Mouse (Mus musculus): ENCODE measurements at regions not wholly inside any gene's neighbourhood (a gene's known extent, or its start where the extent isn't known, plus 50 kb on each side); places are given as distances from the start of the nearest gene placed in this dataset.

DNA sequence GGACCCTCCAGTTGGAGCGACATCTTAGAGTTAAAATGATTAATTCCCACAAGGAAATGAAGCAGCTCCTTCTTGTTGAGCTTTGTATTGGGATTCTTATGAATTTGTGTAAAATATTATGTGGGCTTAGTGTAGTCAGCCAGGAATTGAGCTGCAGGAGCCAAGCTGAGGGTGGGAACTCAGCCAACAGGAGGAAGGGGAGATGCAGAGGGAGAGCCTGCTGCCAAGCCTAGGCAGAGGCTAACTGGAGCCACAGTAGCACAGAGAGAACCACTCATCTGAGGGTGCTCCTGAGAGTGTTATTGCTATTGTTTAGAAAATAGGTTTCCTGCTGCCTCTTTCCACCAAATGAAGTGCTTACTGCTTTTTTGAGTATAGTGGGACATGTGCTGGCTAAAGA, 127.4 kb upstream of the Far2 start:
- no peaks in the 10 kb centered on the region for H3K4me1 ChIP-seq (ENCODE audit: control insufficient read depth, insufficient read depth, low read length)
- peak; percentile 54; the same call in 1 of the 2 replicates for ATAC-seq
- H3K27me3 ChIP-seq (replicated peaks; ENCODE audit: control insufficient read depth, insufficient read depth, low read length) = no peaks in the 10 kb centered on the region
- no peaks in the 10 kb centered on the region for H3K9me3 ChIP-seq (replicated peaks; ENCODE audit: control insufficient read depth, low read length)
- no peak overlapping the region for H3K9ac ChIP-seq (ENCODE audit: low read length)
- H3K36me3 ChIP-seq (ENCODE audit: control insufficient read depth, insufficient read depth, low read length) = no peaks in the 10 kb centered on the region
- no peak overlapping the region for H3K27ac ChIP-seq (ENCODE audit: low read depth, low read length)
- no peak overlapping the region for H3K4me3 ChIP-seq (ENCODE audit: low read depth, low read length)
- WGBS = 63% methylated on average over 1 of the region's 1 CpGs
- no peak overlapping the region for H3K4me2 ChIP-seq (ENCODE audit: low read length)
- peak; percentile 32 for DNase-seq (ENCODE audit: low spot score)

DNA sequence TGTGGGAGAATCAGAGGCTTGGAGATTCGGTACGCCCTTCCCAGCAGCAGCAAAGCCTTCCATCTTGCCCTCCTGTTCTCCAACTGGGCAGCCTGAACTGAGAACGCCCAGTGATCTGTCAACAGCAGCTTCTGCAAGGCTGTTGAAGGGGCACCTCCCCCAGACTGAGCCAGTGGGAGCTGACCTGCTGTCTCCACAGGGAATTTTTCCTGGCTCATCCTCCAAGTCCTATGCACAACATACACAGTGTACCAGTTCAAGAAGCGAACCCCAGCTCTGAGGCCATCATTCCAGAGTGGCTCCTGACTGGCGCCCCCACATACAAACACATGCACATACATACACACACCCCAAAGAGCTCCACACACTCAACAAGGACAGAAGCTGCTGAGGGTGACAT, 126.0 kb upstream of the Far2 start:
- H3K4me2 ChIP-seq (ENCODE audit: low read length) = no peak overlapping the region
- H3K9ac ChIP-seq (ENCODE audit: low read length) = no peak overlapping the region
- H3K9me3 ChIP-seq (replicated peaks; ENCODE audit: control insufficient read depth, low read length) = no peaks in the 10 kb centered on the region
- ATAC-seq (no peak), DNase-seq (ENCODE audit: low spot score) (no peak)
- no peak overlapping the region for H3K27ac ChIP-seq (ENCODE audit: low read depth, low read length)
- no peaks in the 10 kb centered on the region for H3K4me1 ChIP-seq (ENCODE audit: control insufficient read depth, insufficient read depth, low read length)
- no peak overlapping the region for H3K4me3 ChIP-seq (ENCODE audit: low read depth, low read length)
- no peaks in the 10 kb centered on the region for H3K27me3 ChIP-seq (replicated peaks; ENCODE audit: control insufficient read depth, insufficient read depth, low read length)
- 76% methylated on average over 5 of the region's 5 CpGs for WGBS
- H3K36me3 ChIP-seq (ENCODE audit: control insufficient read depth, insufficient read depth, low read length) = no peaks in the 10 kb centered on the region

DNA sequence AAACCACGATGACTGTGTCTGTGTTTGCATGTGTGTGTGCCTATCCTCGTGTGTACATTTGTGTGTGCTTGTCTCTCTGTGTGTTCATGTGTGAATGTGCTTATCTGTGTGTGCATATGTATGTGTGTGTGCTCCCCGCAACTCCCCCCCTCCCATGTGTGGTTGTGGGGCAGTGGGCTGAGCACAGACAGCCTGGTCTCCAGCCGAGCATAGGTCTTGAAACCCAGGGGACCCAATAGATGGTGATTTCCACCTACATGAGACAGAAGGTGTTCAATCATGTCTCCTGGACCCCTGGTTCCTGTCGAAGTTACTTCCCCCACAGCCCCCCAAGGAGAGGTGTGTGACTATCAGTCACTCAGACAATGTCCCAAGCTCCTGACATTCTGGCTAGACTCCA, 124.6 kb upstream of the Far2 start:
- Histone ChIP-seq H3K27me3 (replicated peaks; ENCODE audit: control insufficient read depth, insufficient read depth, low read length) (no peaks in the 10 kb centered on the region), H3K4me1 (ENCODE audit: control insufficient read depth, insufficient read depth, low read length) (no peaks in the 10 kb centered on the region), H3K27ac (ENCODE audit: low read depth, low read length) (no peak overlapping the region), H3K4me3 (ENCODE audit: low read depth, low read length) (no peak overlapping the region), H3K9ac (ENCODE audit: low read length) (no peak overlapping the region), H3K4me2 (ENCODE audit: low read length) (no peak overlapping the region), H3K9me3 (replicated peaks; ENCODE audit: control insufficient read depth, low read length) (no peaks in the 10 kb centered on the region), H3K36me3 (ENCODE audit: control insufficient read depth, insufficient read depth, low read length) (no peaks in the 10 kb centered on the region)
- ATAC-seq (no peak), DNase-seq (ENCODE audit: low spot score) (no peak)
- 71% methylated on average over 5 of the region's 5 CpGs for WGBS

DNA sequence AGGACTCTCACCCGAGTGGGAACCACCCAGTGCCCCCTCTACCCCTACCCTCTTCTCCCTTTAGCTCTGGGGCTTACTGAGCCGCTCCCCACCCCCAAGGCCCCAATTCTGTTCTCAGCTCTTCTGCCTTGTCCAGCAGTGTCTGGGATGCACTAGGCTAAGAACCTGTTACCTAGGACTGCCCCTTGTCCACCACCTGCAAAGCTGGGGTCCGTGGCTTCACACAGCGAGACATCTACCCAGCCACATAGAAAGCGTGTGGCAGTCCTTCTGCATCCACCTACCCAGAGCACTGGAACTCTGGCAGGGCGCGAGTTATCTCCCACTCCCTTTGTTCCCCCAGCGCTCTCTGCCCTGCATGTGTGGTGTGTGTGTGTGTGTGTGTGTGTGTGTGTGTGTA, 123.8 kb upstream of the Far2 start:
- Histone ChIP-seq H3K4me2 (ENCODE audit: low read length) (no peak overlapping the region), H3K9me3 (replicated peaks; ENCODE audit: control insufficient read depth, low read length) (no peaks in the 10 kb centered on the region), H3K36me3 (ENCODE audit: control insufficient read depth, insufficient read depth, low read length) (no peaks in the 10 kb centered on the region), H3K4me1 (ENCODE audit: control insufficient read depth, insufficient read depth, low read length) (no peaks in the 10 kb centered on the region), H3K27ac (ENCODE audit: low read depth, low read length) (no peak overlapping the region), H3K4me3 (ENCODE audit: low read depth, low read length) (no peak overlapping the region), H3K9ac (ENCODE audit: low read length) (no peak overlapping the region), H3K27me3 (replicated peaks; ENCODE audit: control insufficient read depth, insufficient read depth, low read length) (no peaks in the 10 kb centered on the region)
- 93% methylated on average over 8 of the region's 8 CpGs for whole genome bisulfite sequencing
- DNase-seq (ENCODE audit: low spot score) (no peak), ATAC-seq (no peak)

DNA sequence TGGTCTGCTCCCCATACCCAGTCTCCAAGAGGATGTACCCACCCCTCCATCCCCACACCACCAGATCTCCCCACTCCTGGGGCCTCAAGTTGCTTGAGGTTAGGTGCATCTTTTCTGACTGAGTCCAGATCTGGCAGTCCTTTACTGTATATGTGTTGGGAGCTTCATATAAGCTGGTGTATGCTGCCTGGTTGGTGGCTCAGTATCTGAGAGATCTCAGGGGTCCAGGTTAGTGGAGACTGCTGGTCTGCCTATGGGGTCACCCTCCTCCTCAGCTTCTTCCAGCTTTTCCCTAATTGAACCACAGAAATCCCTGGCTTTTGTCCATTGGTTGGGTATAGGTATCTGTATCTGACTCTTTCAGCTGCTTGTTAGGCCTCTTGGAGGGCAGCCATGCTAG, 118.1 kb upstream of the Far2 start:
- Histone ChIP-seq H3K4me3 (ENCODE audit: low read depth, low read length) (no peak overlapping the region), H3K27ac (ENCODE audit: low read depth, low read length) (no peak overlapping the region), H3K4me2 (ENCODE audit: low read length) (no peak overlapping the region), H3K9me3 (replicated peaks; ENCODE audit: control insufficient read depth, low read length) (no peaks in the 10 kb centered on the region), H3K9ac (ENCODE audit: low read length) (no peak overlapping the region), H3K27me3 (replicated peaks; ENCODE audit: control insufficient read depth, insufficient read depth, low read length) (no peaks in the 10 kb centered on the region), H3K4me1 (ENCODE audit: control insufficient read depth, insufficient read depth, low read length) (no peaks in the 10 kb centered on the region), H3K36me3 (ENCODE audit: control insufficient read depth, insufficient read depth, low read length) (no peaks in the 10 kb centered on the region)
- DNase-seq (ENCODE audit: low spot score) (no peak), ATAC-seq (no peak)

DNA sequence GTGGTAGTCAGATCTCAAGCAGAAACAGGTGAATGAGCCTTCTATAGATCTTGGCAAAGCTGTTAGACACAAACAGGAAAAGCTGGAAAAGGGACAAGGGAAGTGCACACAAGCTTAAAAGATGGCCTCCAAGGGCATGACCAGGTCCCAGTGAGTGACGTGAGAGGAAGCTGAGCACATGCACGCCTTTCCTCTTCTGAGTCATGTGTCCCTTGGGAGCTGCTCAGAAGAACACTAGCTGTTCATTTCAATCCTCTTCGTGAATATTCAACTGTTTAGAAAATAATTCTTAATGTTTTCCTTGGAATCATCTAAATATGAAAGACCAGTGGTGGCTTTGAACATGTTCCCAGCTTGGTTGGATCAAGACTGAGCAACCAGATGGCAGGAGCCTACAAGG, 103.0 kb upstream of the Far2 start:
- Histone ChIP-seq H3K9ac (ENCODE audit: low read length) (no peak overlapping the region), H3K4me1 (ENCODE audit: control insufficient read depth, insufficient read depth, low read length) (no peaks in the 10 kb centered on the region), H3K36me3 (ENCODE audit: control insufficient read depth, insufficient read depth, low read length) (no peaks in the 10 kb centered on the region), H3K4me2 (ENCODE audit: low read length) (no peak overlapping the region), H3K9me3 (replicated peaks; ENCODE audit: control insufficient read depth, low read length) (no peaks in the 10 kb centered on the region), H3K27ac (ENCODE audit: low read depth, low read length) (no peak overlapping the region), H3K27me3 (replicated peaks; ENCODE audit: control insufficient read depth, insufficient read depth, low read length) (no peaks in the 10 kb centered on the region), H3K4me3 (ENCODE audit: low read depth, low read length) (no peak overlapping the region)
- DNase-seq (ENCODE audit: low spot score) = no peak
- WGBS = 82% methylated on average over 3 of the region's 3 CpGs
- ATAC-seq = no peak

DNA sequence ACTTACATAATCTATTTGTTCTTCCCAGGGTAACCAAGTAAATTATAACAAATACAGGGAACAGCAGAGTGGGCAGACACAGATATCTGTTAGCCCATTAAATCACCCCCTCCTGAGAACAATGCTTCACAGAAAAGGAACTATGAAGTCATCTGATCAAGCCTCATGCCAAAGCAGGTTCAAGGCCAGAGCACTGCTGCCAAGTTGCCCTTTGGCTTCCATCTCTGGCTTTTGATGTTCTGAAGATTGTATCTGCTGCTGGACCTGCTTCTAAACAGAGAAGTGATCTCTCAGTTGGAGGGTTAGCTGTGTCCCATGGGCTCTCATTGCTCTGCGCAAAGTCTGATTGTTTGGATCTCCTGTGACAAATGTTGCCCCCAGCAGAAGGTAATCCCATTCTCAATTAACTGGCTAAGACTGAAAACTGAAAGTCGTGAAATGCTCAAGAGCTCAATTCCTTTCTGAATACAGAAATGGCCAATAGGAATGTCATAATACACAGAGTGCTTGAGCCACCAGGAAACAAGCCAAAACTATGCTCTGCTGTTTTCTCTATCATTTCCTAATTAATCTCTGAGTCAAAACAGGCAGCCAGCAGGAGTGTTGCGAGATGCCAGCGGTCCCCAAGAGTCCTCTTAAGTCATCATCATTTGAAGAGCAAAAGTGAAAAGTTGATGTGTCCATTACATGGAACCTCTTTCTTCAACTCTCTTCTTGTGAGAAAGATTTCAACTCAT, 102.0 kb upstream of the Far2 start:
- Histone ChIP-seq H3K27ac (ENCODE audit: low read depth, low read length) (no peak overlapping the region), H3K4me1 (ENCODE audit: control insufficient read depth, insufficient read depth, low read length) (no peaks in the 10 kb centered on the region), H3K9ac (ENCODE audit: low read length) (no peak overlapping the region), H3K36me3 (ENCODE audit: control insufficient read depth, insufficient read depth, low read length) (no peaks in the 10 kb centered on the region), H3K4me2 (ENCODE audit: low read length) (no peak overlapping the region), H3K27me3 (replicated peaks; ENCODE audit: control insufficient read depth, insufficient read depth, low read length) (no peaks in the 10 kb centered on the region), H3K4me3 (ENCODE audit: low read depth, low read length) (no peak overlapping the region), H3K9me3 (replicated peaks; ENCODE audit: control insufficient read depth, low read length) (no peaks in the 10 kb centered on the region)
- 86% methylated on average over 4 of the region's 4 CpGs for WGBS
- no peak for ATAC-seq
- no peak for DNase-seq (ENCODE audit: low spot score)

DNA sequence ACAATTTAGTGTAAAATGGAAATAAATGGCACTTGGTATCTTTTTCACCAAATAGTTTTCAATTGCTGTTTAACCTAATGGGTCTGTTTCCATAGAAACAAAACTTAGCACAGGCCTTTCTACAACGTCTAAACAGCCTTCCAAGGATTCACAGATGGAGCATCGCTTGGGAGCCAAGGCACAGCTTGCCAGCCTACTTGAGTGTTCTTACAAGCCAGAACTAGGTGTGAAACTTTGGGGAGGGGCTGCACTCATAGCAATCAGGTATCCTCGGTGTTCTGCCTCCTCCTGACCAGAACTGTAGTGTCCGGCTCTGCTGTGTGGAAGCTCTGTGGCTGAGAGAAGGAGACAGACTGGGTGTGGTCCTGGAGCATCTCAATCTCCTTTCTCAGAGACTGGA, 99.1 kb upstream of the Far2 start:
- 74% methylated on average over 4 of the region's 4 CpGs for WGBS
- ATAC-seq = peak; percentile 40; the same call in 1 of the 2 replicates
- Histone ChIP-seq H3K36me3 (ENCODE audit: control insufficient read depth, insufficient read depth, low read length) (no peaks in the 10 kb centered on the region), H3K9ac (ENCODE audit: low read length) (no peak overlapping the region), H3K4me2 (ENCODE audit: low read length) (no peak overlapping the region), H3K4me1 (ENCODE audit: control insufficient read depth, insufficient read depth, low read length) (no peaks in the 10 kb centered on the region), H3K9me3 (replicated peaks; ENCODE audit: control insufficient read depth, low read length) (no peaks in the 10 kb centered on the region), H3K27me3 (replicated peaks; ENCODE audit: control insufficient read depth, insufficient read depth, low read length) (no peaks in the 10 kb centered on the region), H3K27ac (ENCODE audit: low read depth, low read length) (no peak overlapping the region), H3K4me3 (ENCODE audit: low read depth, low read length) (no peak overlapping the region)
- peak; percentile 70 for DNase-seq (ENCODE audit: low spot score)

DNA sequence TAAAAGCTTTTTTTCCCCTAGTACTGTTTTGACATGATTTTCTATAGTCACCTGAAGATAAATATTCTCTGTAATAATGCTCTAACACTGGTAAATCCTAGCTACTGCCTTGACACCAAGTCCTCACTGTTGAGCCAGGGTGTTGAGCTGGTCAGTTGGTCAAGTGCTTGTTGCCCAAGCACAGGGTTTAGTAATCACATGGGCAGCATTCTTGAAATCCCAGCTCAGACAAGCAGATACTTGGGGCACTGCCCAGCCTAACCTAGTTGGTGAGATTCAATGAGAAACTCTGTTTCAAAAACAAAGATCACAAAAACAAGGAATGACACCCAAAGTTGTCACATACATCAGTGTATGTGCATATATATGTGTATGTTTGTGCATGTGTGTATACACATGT, 95.4 kb upstream of the Far2 start:
- Histone ChIP-seq H3K27me3 (replicated peaks; ENCODE audit: control insufficient read depth, insufficient read depth, low read length) (no peaks in the 10 kb centered on the region), H3K4me2 (ENCODE audit: low read length) (no peak overlapping the region), H3K27ac (ENCODE audit: low read depth, low read length) (no peak overlapping the region), H3K4me1 (ENCODE audit: control insufficient read depth, insufficient read depth, low read length) (no peaks in the 10 kb centered on the region), H3K36me3 (ENCODE audit: control insufficient read depth, insufficient read depth, low read length) (no peaks in the 10 kb centered on the region), H3K9ac (ENCODE audit: low read length) (no peak overlapping the region), H3K9me3 (replicated peaks; ENCODE audit: control insufficient read depth, low read length) (no peaks in the 10 kb centered on the region), H3K4me3 (ENCODE audit: low read depth, low read length) (no peak overlapping the region)
- DNase-seq (ENCODE audit: low spot score) (no peak), ATAC-seq (no peak)

Measured in forebrain, embryonic 14.5 days (tissue).